Mouse (Mus musculus) CD8-positive naive resting alpha-beta T cell, adult 2 months (primary cell): Measurements from ENCODE around the gene Larp1b.

ENCODE experiments used
- DNase-seq, 2 experiments: peaks; one replicate each; pipeline ENCODE4 v3.0.0; 2022; ENCODE audit warnings: low read depth in 2 of 2, low spot score in 2 of 2

Larp1b gene

DNA sequence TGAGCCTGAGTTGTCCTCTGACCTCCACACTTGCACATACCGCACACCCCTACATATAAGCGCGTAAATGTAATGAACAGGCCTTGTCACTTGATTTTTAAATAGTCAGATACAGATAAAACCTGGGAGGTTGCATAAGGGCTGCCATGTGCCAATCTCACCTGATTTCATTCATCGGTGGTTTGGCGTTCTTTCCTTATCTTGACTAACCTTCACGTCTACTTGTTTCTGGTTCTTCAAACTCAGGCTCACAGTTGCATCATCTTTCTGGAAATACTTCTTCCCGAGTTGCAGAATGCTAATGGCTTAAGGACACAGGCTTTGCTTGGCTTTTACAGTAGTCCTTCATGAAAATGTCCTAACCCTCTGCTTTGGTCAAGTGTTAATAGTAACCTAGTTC, 71.1 kb downstream of the Larp1b start:
- DNase-seq: no peak

DNA sequence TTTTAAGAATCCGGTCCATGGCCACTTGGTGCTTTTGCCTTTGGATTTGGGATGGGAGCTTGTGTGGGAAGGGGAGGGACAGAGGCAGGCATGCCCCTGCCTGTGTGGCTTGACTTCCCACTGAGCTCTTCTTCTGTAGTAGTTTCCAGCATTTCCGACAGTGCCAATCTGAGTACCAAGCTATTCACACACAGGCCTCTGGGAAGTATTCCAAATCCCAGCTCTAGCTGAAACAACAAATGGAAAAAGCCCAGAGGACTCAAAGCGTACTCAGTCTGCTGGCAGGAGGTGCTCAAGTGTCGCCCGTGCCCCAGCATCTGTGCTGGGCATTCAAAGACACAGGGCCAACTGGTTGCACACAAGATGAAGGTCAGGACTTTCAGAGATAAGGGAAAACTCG, 72.4 kb downstream of the Larp1b start:
- no peak for DNase-seq

DNA sequence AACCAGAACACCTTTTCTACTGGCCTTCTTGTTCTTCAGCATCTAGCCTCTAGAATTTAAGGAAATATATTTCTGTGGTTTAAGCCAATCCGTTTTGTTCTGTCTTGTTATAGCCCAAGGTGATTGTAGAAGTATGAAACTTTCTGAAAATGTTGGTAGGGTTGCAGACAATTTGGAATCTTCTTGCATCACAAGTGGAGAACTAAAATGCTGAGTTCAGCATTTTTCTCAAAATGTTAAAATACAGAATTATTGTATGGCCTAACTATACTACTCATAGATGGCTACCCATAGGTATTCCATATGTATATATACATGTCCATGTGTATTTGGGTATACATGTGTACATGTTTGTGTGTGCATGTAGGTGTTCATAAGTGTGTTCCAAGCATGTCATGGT, 81.1 kb downstream of the Larp1b start:
- DNase-seq: no peak

DNA sequence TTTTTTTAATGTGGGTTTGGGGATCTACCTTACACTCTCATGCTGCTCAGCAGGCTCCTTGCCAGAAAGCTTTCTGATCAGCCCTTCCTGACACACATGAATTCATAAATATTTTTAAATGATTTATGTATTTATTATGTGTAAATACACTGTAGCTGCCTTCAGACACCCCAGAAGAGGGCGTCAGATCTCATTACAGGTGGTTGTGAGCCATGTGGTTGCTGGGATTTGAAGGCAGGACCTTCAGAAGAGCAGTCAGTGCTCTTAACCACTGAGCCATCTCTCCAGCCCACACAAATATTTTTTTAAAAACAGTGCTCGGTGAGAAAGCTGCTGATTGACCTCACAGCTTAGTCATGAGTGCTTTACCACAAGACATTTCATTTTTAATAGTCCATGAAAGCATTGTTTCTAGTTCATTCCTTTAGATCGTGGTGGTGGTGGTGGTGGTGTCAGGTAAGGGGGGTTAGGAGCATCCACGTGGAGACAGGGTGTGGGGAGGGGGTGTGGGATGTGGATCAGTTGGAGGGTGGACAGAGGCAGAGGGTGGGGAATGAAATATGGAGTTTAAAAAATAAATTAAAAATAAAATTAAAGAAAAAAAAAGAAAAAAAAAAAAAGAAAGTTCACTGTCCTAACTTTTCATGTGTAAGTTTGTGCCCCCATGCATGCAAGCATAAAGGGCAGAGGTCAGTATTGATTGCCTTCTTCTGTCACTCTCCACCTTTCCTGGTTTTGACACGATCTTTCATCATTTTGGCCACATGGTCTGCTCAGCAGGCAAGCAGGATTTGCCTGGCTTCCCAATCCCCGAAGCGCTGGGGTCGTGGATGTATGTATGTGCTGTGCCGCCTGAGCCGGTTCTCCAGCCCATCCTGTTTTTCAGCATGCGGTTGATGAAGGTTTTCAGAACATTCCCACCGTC, 81.9 kb downstream of the Larp1b start:
- DNase-seq: no peak

DNA sequence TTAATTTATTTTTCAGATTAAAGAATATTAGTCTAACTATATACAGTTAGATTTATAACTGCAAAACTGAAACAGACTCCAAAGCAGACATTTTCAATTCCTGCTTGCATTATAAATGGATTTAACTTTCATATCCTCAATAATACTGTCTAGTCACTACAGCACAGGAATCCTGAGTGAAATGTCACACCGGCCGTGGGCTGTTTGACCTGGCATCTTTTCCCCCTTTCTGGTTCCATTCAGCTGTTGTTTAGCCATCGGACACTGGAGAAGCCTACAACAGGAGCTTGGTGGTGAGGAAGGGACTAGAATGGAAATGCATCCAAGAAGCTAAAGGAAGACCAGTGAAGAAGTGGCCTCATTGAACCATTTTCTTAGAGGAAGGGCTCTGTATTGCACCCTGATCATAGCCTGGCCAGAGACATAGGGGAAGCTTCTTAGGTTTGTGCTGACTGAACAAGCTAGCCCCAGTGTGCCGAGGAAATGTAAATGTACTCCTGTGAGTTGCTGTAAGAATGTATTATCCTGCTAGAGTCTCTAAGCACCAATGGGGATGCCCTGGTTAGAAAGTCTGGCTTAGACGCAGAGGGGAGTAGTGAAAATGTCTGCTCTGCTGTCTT, 88.8 kb downstream of the Larp1b start:
- DNase-seq: no peak

DNA sequence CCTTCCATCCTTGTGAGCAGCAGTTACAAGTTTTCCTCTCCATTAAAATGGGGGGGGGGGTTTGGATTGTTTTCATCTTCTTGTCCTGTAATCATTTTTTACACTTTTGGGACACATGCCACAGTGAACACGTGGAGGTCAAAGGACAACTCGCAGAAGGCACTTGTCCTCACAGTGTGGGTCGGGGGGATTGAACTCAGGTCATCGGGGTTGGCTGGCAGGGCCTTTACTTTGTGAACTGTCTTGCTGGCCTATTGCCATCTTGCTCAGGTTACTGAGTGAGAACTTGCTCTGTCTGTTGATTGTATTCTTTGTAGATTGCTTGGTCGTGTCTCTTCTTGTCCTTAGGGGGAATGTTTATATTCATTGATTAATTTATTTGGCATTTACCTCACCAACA, 91.6 kb downstream of the Larp1b start:
- DNase-seq: no peak

DNA sequence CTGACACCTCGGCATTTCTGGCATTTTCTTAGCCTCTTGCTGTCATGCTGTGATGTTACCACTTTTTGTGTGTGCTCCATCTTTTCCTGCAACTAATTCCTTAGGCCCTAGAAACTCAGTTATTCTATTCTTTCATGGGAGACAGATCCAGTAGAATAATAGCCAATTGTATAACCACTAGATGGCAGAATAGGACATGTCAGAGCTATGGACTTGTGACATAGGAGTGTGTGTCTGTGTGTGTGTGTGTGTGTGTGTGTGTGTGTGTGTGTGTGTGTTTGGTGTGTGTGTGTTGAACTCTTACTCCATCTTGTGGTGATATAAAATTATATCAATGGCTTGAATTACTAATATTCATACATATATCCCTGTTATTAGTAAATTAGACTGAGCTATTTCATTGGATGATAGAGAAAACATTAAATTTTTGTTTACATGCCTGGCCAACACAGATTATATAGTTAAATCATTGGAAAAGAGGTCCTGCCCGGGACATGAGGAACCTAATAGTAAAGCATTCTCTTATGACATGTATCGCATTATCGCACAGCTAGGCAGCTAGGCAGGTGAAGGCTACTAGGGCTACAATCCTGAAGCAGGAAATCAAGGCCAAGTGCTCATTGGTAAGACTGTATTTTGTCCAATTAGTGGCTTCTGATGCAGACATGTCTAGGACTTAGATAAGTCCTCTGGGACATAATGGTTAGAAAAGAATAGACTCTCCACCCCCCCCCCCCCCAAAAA, 92.7 kb downstream of the Larp1b start:
- peak in 1 of 2 experiments; percentile 15 for DNase-seq

DNA sequence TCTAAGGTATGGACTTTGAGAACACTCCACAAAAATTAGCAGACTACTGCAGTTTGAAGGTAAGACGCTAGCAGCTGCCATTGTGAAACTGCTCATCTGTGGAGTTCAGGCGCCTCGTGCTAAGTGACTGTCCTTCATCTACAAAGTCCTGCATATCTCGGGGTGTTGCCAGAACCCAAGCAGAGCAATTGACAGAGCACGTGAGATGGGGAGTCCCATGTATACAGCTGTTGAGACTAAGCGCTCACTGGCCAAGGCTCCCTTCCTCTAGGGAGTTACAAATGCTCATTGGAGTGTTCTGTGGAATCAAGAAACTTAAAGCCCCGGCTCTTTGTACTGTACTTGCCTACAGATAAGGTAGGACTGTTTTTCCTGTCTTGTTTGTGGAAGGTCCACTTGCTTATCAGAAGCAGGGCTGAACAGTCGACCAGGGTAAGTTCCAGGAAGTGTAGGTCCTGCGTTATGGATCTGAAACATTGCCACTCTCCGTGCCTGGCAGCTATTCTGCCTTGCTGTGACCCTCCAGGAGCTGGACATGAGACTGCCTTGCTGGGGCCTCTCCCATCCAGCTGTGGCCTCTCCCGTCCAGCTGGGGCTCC, 94.2 kb downstream of the Larp1b start:
- DNase-seq: no peak

DNA sequence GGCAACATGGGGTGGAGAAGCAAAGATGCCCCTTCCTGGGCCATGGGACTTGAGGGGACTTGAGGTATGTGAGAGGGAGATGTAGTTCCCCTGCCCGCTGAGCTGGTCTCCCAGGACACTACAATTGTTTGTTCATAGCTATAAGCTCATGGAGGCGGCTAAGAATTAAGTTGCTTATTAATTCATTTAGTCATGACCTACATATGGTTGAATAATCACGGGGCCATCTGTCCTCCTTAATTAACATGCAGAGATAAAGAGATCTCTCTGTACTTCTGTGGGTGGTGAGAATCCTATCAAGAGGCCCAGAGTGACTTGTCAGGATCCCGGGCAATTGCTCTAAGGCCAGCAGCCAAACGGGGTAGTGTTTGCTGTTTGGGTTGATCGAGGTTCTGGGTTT, 98.2 kb downstream of the Larp1b start:
- no peak for DNase-seq

DNA sequence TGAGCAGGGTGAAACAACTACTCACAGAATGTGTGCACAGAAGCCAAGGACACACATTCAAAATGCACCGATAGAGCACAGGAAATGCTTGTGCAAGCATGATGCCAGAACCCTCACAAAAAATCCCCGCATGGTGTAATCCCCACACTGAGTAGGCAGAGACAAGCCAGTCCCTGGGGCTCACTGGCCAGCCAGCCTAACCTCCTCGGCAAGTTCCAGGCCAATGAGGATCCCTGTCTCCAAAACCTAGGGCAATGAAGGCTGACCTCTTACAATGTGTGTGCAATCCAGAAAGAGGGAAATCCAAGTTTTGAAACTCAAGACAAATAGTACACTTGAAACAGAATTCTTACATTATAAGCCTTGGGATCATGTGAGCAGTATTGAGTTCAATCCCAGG, 103.7 kb downstream of the Larp1b start:
- DNase-seq: no peak

DNA sequence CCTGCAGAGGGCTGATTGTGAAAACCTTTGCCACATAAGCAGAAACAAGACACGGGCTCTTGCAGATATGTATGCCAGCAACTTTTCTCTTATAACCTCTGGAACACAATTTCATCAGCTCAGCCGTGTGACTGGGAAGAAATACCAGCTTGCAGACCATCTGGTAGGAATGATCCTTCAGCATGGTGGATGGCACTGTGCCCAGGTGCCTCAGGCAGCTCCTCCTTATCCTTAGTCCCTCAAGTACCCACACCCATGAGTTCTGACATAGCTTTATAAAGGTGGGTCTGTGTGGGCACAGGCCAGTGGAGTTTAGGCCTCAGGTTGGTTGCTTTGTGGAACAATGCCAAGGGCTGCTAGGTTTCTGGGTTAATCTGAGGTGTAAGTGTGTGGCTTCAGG, 108.8 kb downstream of the Larp1b start:
- DNase-seq: no peak

DNA sequence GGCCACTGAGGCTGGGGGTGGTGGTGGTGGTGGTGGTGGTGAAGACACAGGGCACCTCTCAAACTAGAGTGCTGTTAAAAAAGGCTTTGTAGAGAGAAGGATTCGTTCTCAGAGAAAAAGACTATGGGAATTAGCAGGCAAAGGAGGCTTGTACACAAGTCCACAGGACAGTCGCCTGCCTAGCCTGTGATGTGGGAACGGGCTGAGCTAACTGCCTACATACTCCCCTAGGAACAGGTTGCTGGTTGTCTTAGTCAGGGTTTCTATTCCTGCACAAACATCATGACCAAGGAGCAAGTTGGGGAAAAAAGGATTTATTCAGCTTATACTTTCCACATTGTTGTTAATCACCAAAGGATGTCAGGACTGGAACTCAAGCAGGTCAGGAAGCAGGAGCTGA, 109.6 kb downstream of the Larp1b start:
- DNase-seq: no peak

DNA sequence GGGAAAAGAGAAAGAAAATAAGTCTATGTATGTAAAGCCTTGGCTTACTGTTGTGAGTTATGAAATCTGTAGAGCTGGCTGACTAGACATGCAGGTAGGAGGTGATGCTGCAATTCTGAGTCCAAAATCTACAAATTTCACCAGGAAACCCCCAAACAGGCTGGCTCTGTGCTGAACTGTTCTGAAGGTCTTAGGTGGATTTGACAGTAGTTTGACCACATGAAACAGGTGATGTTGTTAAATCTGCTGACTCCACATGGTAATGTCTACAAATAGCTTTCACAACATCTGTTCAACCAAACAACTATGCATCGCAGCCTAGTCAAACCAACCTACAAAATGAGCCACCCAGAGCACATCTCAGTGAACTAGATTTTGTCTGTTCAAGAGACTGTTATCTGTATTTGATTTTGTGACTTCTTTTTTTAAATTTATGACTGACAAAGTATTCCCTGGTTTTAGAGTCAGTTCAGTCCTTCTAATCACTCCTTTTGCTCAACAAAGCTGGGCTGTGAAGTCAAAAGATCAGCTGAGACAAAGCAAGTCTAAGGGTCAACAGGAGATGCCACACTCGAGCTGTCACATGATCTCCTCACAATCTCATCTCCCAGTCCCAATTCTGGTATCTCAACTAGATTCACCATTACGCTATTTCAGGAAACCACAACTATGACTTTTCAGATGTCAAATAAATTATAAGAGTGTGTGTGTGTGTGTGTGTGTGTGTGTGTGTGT, 112.4 kb downstream of the Larp1b start:
- DNase-seq: no peak

DNA sequence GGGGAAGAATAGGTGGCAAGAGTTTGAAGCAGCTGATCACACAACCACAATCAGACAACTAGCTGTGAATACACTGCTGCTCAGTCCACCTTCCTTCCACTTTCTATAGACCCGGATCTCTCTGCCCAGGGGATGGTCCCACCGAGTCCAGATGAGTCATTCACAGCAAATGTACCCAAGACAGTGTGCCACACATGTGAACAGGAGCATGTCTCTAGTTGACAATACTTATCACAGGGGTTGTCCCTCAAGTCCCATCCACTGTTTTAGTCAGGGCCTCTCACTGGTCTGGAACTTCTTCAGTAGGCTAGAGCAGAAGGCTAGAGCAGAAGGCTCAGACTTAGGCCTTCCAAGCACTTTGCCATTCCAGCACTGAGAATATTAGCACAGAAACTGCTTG, 113.1 kb downstream of the Larp1b start:
- DNase-seq: no peak

DNA sequence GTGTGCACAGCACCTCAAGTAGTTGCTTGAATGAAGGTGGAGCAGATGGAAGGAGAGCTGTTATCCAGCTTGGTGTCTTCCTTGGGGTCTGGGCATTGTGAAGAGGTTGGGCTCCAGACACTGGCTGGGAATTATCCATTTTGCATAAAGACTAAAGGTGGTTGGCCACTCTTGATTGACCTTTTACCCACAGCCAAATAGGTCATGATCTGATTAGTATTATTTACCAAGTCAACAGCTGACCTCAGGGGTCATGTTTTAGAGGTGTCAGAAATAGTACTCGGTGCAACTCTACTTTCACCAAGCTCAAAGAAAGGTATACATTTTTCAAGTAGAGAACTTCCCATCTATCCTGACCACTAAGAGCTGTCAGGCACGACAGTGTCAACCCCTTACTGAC, 115.7 kb downstream of the Larp1b start:
- no peak for DNase-seq

DNA sequence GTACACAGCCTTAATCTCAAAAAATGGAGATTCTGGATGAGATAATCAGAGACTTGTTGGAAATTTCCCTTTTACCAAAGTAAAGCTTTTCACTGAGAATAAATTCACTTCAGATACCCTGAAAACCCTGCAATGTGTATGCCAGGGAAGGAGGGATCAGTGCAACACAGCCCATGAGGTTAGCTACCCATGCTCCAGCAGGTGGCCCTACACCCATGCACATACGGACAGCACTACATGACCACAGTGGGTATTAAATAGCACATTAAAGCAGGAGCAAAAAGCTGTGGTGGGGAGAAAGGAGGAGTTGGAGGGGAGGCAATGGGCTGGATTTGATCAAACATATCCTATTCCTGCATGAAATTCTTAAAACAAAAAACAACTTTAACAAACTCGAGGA, 120.9 kb downstream of the Larp1b start:
- DNase-seq: no peak

DNA sequence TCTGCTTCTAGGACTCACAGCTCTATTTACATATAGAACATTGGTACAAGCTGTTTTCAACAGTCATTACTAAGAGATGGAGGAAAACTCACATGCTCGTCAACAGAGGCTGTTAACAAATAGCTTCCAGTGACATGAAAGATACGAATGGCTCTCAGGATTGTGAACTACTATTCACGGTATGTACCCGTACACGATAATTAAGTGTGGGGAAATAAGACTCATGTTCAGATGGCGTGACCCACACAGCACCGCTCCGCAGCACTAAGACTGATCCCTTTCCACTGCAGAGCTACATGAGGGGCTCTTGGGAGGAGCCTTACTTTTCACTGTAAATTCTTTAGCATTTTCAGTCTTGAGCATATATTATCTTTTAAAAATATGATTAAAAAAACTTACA, 125.7 kb downstream of the Larp1b start:
- DNase-seq: no peak

DNA sequence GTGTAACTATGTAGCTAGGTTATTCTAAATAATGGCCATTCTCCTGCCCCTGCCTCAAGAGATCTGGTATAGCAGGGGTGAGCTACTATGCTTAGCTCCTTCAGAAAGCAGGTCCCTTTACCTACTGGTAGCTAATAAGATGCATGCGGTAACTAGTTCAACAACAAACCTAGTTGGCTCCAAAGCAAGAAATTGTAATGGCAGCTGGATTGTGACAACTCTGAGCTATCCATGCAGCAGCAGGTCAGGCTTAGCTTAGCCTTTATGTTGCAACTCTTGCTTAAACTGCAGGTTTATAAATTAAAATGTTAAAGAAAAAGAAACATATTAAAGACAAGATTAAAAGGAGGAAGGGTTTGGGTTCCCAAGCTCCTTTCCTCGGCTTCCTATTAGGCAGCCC, 129.0 kb downstream of the Larp1b start:
- DNase-seq: no peak

DNA sequence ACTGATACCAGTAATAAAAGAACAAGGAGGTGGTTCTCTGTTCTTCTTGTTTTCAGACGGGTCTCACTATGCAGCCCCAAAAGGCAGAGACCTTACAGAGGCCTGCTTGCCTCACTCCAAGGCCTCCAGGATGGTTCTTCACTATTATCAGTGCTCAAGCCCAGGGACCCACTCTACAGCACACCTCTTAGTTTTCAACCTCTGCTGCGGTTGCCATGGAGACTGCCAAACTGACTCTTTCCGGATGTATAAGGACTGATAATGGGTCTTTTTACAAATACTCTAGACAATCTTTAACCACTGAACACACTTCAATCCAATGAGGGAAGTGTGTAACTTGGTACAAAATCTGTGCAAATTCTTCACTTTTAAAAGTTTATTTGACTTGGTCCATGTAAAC, 131.1 kb downstream of the Larp1b start:
- DNase-seq: no peak

DNA sequence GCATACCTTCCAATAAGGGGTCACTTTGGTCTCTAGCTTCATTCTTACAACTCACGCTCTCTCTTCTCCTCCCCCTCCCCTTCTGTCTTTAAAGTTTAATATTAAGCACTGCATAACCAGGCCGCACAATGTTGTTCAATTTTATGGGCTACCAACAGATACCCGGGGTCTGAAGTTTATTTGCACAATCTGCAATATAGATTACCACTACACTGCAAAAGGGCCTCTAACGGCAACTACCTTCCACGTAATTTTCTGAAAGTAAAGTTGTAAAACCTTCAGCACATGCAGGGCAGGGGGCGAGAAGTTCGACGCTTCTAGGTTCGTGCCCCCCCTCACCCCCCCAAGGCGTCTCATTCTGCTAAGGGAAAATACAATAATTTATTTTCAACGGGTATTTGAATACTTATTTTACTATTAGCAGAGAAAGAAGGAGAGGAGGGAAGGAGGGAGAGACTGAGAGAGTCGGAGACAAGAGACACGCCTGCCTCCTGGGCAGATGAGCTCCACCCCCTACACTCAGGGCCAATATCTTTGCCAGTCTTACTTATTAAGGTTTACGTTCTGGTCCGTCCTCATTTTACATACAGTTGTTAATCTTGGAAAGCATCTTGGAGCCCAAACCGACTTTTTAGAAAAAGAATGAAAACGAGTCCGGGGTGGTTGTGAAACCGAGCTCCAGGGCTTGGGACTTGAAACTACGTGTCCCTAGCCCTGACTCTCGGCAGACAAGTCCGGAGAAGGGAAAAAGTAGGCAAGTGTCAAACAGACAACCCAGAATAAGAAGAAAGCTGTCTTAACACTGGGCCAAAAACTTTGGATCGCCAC, 132.1 kb downstream of the Larp1b start:
- DNase-seq: peak in 1 of 2 experiments; percentile 3
